Mouse (Mus musculus): ENCODE results near the gene Glipr1l2. TPM values are rescaled to one million over a fixed set of nuclear protein-coding genes. Genes with fewer than 3 reads are reported as not detected.

Glipr1l2 gene
- total RNA-seq, 2 experiments from 2014 or later, result not detected

Other genes starting within 250 kb of the Glipr1l2 start
- gene Krr1, start 110.7 kb upstream of the Glipr1l2 start, total RNA-seq (2021), result 10 to 100 TPM; 32.6 to 39.8 TPM
- 1 to 10 TPM in 1 of 2 experiments, under 1 TPM in 1; 0.78 to 1.6 TPM for gene Glipr1, start 80.7 kb upstream of the Glipr1l2 start, total RNA-seq (2021)
- not detected for gene Glipr1l1, start 23.2 kb upstream of the Glipr1l2 start, total RNA-seq (2021)
- gene Glipr1l3, start 77.0 kb downstream of the Glipr1l2 start, total RNA-seq (2021), result not detected
- under 1 TPM; 0.21 to 0.23 TPM for gene Caps2, start 80.3 kb downstream of the Glipr1l2 start, total RNA-seq (2021)
- 10 to 100 TPM; 86.1 to 87.5 TPM for gene Kcnc2, start 187.8 kb downstream of the Glipr1l2 start, total RNA-seq (2021)